Comparison of ENCODE assay signal across 7 mouse cellular contexts in the genomic region with DNA sequence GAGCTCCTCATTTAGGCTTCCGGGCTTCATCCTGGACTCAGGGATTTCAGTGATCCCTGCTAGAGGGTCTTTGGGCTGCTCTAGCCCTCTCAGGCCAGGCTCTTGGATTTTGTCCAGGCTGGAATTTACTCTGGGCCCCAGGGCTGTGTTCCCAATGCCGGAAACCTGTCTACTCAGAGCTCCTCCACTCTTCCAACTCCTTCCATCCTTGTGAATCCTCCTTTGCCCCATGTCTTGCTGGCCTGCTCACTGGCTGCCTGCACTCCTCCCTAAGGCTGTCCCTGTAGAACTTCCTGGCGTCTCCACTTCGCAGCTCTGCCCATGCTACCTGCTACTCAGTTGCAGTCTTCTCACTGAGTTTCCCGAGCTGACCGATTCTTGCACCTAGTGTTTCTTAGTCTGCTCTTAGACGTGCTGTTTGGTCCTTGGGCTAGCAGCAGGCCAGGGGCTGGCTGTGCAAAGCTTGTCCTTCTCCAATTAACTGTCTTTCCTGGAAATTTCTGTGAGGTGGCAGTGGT. TPM values are rescaled to one million over a fixed set of nuclear protein-coding genes. Genes with fewer than 3 reads are reported as not detected.
DNase-seq lines count a peak whose midpoint lies in the region; ATAC-seq and TF ChIP-seq lines count a peak whose summit lies in the region.

No protein-coding gene starts in this region.

- H3K27ac ChIP-seq in left cerebral cortex, adult 2 months, result peak overlapping the region; percentile 87
- H3K27ac ChIP-seq in brown adipose tissue, adult 24 weeks (replicated peaks; ENCODE audit: low read depth, low read length), result peak overlapping the region; percentile 83
- H3K27ac ChIP-seq in hindbrain, embryonic 11.5 days (ENCODE audit: low read depth, low read length), result no peak overlapping the region; the same call in 1 of the 2 replicates
- no peak overlapping the region for H3K27ac ChIP-seq in midbrain, embryonic 11.5 days (ENCODE audit: low read depth, low read length)

- no peaks in the 10 kb centered on the region for H3K36me3 ChIP-seq in hindbrain, embryonic 11.5 days (ENCODE audit: control insufficient read depth, insufficient read depth, low read length)
- H3K36me3 ChIP-seq in midbrain, embryonic 11.5 days (ENCODE audit: control insufficient read depth, insufficient read depth, low read length), result no peaks in the 10 kb centered on the region

- no peak for TF ChIP-seq CTCF in left cerebral cortex, adult 2 months (IDR thresholded peaks at IDR 0.05)

- WGBS in hindbrain, embryonic 11.5 days, result 9% methylated on average over 7 of the region's 7 CpGs
- WGBS in midbrain, embryonic 11.5 days, result 10% methylated on average over 7 of the region's 7 CpGs

- no peak for ATAC-seq in hindbrain, embryonic 11.5 days (ENCODE audit: low FRiP score)
- no peak for ATAC-seq in midbrain, embryonic 11.5 days (ENCODE audit: low FRiP score)

- H3K4me1 ChIP-seq in brown adipose tissue, adult 24 weeks (ENCODE audit: control insufficient read depth, insufficient read depth, insufficient read length, low read length), result peaks cover 35% of the 10 kb centered on the region
- peaks cover 5% of the 10 kb centered on the region for H3K4me1 ChIP-seq in hindbrain, embryonic 11.5 days (replicated peaks; ENCODE audit: control insufficient read depth, insufficient read depth, low read length)
- peaks cover 15% of the 10 kb centered on the region for H3K4me1 ChIP-seq in midbrain, embryonic 11.5 days (ENCODE audit: control insufficient read depth, insufficient read depth, low read length)

- peak overlapping the region; percentile 79 for H3K9ac ChIP-seq in hindbrain, embryonic 11.5 days (ENCODE audit: low read depth, low read length)
- peak overlapping the region; percentile 71 for H3K9ac ChIP-seq in midbrain, embryonic 11.5 days (ENCODE audit: low read length)

- H3K9me3 ChIP-seq in hindbrain, embryonic 11.5 days (ENCODE audit: control insufficient read depth, low read length), result no peaks in the 10 kb centered on the region
- H3K9me3 ChIP-seq in midbrain, embryonic 11.5 days (ENCODE audit: control insufficient read depth, low read length), result no peaks in the 10 kb centered on the region

- H3K4me3 ChIP-seq in left cerebral cortex, adult 2 months, result peak overlapping the region; percentile 65
- H3K4me3 ChIP-seq in brown adipose tissue, adult 24 weeks (ENCODE audit: insufficient read depth, low read depth, low read length), result peak overlapping the region; percentile 92
- peak overlapping the region; percentile 69 for H3K4me3 ChIP-seq in hindbrain, embryonic 11.5 days (ENCODE audit: low read depth, low read length)
- peak overlapping the region; percentile 68 for H3K4me3 ChIP-seq in midbrain, embryonic 11.5 days (ENCODE audit: low read depth, low read length)

- peak overlapping the region; percentile 81 for H3K4me2 ChIP-seq in hindbrain, embryonic 11.5 days (replicated peaks; ENCODE audit: low read depth, low read length)
- peak overlapping the region; percentile 55 for H3K4me2 ChIP-seq in midbrain, embryonic 11.5 days

- intact Hi-C loops in left cerebral cortex, adult 2 months (cut with DNase I), result loop anchor here (2.0 to 5.0 kb wide), 2 partner anchors 20 to 55 kb away; a partner anchor contains a TSS

- peak in 1 of 2 experiments; percentile 31 for DNase-seq in left cerebral cortex, adult 2 months (ENCODE audit: extremely low spot score in 1 of 2, low spot score in 2 of 2)
- DNase-seq in left cerebral cortex, adult 11 months (ENCODE audit: low spot score), result no peak
- no peak for DNase-seq in hindbrain, embryonic 11.5 days (ENCODE audit: low spot score)
- no peak for DNase-seq in midbrain, embryonic 11.5 days (ENCODE audit: low spot score, missing footprints)
- DNase-seq in cerebellum, postnatal 14 days, result no peak
- DNase-seq in right cerebral cortex, adult 2 months (ENCODE audit: low spot score in 2 of 2), result no peak

- H3K27me3 ChIP-seq in hindbrain, embryonic 11.5 days (ENCODE audit: control insufficient read depth, insufficient read depth, low read length), result no peaks in the 10 kb centered on the region
- H3K27me3 ChIP-seq in midbrain, embryonic 11.5 days (ENCODE audit: control insufficient read depth, insufficient read depth, low read length), result no peaks in the 10 kb centered on the region

RNA-seq across cellular contexts. Expression of a gene that starts 0.7 kb away (rescaled TPM):
- 10 to 100 TPM; 18.4 to 23.6 TPM for total RNA-seq in left cerebral cortex, adult 2 months (2021)
- 22.9 and 29.5 TPM in 2 replicates for polyA plus RNA-seq in brown adipose tissue, adult 24 weeks (2012; ENCODE audit: insufficient read depth, insufficient read length, missing spikeins)
- polyA plus RNA-seq in hindbrain, embryonic 11.5 days (2014; fragmentation: Nextera tagmentation; extraction: Ambion mirVana), result 37.6 and 39.8 TPM in 2 replicates
- polyA plus RNA-seq in midbrain, embryonic 11.5 days (2014; fragmentation: Nextera tagmentation; extraction: Ambion mirVana), result 34.2 and 37.4 TPM in 2 replicates

RNA-seq across cellular contexts. Expression of a gene that starts 18.0 kb away (rescaled TPM):
- 10 to 100 TPM; 10.1 to 11.3 TPM for total RNA-seq in left cerebral cortex, adult 2 months (2021)
- 8.6 and 11.2 TPM in 2 replicates for polyA plus RNA-seq in brown adipose tissue, adult 24 weeks (2012; ENCODE audit: insufficient read depth, insufficient read length, missing spikeins)
- 18.8 and 19.8 TPM in 2 replicates for polyA plus RNA-seq in hindbrain, embryonic 11.5 days (2014; fragmentation: Nextera tagmentation; extraction: Ambion mirVana)
- 18.3 and 24.3 TPM in 2 replicates for polyA plus RNA-seq in midbrain, embryonic 11.5 days (2014; fragmentation: Nextera tagmentation; extraction: Ambion mirVana)

RNA-seq across cellular contexts. Expression of a gene that starts 53.5 kb away (rescaled TPM):
- 10 to 100 TPM; 28.8 to 31.0 TPM for total RNA-seq in left cerebral cortex, adult 2 months (2021)
- 60.2 and 63.5 TPM in 2 replicates for polyA plus RNA-seq in brown adipose tissue, adult 24 weeks (2012; ENCODE audit: insufficient read depth, insufficient read length, missing spikeins)
- 62.4 and 64.8 TPM in 2 replicates for polyA plus RNA-seq in hindbrain, embryonic 11.5 days (2014; fragmentation: Nextera tagmentation; extraction: Ambion mirVana)
- polyA plus RNA-seq in midbrain, embryonic 11.5 days (2014; fragmentation: Nextera tagmentation; extraction: Ambion mirVana), result 60.2 and 67.2 TPM in 2 replicates

Comparison
In these comparisons a context has a peak if more than half of its experiments do, and no peak if none do; other contexts are left out.
1. H3K27ac ChIP-seq: peak in left cerebral cortex, adult 2 months (single experiment) and brown adipose tissue, adult 24 weeks (single experiment); none in hindbrain, embryonic 11.5 days (single experiment) and midbrain, embryonic 11.5 days (single experiment).
2. Peak in every context shown above with its lines, with median percentiles within 50 percentile points of each other: H3K4me3 ChIP-seq.